Mouse (Mus musculus) gastrocnemius, postnatal 4 days (tissue): ENCODE data around the gene Ank. TPM values are rescaled to one million over a fixed set of nuclear protein-coding genes. Genes with fewer than 3 reads are reported as not detected.

ENCODE experiments used
- DNase-seq, 2 experiments: peaks; one replicate each; pipeline ENCODE4 v3.0.0; 2021 to 2022; ENCODE audit warnings: low spot score in 2 of 2, mixed read lengths in 2 of 2
- microRNA-seq: library from miRNA; unstranded; fragments of <30 nt; microRNA quantifications from one replicate; pipeline ENCODE4 v1.2.0, GENCODE M21; 2021
- total RNA-seq, 2 experiments: library from RNA; stranded (reverse); gene quantifications; 2 replicates each; pipeline ENCODE4 v1.2.3; 2021

The Ank gene
- total RNA-seq, 2 experiments from 2014 or later: 21.5 to 26.0 TPM

DNA sequence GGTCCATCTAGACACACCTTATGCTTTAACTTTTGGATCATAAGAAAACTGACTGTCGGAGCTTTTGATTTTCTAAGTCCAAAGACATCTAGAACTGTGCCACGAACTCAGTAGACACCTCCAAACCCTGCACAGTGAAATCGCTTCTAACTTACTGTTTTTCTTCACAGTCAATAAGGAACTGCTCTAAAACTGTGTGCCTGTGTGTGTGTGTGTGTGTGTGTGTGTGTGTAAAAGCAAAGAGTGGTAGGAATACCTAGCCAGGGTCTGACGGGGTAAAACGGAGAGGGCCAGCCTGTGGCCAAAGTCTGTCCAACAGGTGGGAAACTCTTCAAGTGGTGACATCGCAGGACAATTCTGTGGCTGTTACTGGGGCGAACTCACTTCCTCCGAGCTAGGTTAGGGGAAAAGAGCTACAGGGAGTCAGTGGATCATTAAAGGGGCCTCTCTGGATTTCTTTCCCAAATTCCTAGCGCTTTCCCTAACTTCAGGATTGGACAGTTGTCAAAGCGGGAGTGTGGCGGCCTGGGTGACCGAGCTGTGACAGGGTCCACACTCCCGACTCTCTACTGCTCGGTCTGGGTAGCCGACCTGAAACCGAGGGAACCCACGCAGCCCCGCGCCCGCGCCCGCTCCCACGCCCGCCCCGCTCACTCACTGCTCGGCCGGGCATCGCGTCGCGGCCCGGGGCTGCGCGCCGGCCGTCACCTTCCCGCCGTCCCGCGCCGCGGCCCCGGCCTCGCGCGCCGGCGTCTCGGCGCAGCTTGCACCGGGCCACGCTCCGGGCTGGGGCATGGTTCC is 163.5 kb downstream of the Ank start:
- DNase-seq: peak; percentile 20 to 28

DNA sequence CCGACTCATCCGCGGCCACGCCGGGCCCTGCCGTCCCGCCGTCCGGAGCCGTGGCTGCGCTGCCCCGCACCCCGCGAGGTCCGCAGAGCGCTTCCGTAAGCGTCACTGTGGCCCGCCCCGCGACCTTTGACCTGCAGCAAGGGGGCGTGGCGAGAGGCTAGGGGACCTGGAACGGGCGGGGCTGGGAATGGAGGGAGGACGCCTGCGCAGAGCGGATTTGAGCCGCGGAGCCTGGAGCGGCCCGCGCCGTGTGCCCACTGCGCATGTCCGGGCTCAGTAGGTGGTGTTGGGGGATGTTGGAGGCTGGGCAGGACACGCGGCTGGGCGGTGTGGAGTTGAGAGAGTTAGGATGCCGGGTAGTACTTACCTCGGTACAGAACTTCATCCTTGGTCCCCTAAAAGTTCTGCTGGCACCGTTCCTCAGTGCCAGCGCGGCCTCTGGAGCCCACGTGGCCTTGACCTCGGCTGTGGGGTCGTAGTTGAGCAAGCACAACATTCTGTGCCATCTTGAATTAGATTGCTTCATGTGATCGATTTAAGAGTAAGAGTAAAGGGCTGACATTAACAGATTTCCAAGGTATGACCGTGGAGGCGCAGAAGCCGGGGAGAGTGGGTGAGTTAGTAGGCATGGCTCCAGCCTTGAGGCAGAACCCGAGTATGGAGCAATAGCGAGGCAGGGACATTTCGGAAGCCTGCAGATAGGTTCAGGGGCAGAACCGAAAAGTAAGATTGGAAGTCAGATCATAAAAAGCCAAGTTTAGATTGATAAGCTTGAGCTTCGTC is 164.3 kb downstream of the Ank start, which contains the start of gene Otulin:
Otulin (minus strand) TSS at position 93 of the 783 bp plus-strand sequence.
- peak; percentile 99 for DNase-seq

DNA sequence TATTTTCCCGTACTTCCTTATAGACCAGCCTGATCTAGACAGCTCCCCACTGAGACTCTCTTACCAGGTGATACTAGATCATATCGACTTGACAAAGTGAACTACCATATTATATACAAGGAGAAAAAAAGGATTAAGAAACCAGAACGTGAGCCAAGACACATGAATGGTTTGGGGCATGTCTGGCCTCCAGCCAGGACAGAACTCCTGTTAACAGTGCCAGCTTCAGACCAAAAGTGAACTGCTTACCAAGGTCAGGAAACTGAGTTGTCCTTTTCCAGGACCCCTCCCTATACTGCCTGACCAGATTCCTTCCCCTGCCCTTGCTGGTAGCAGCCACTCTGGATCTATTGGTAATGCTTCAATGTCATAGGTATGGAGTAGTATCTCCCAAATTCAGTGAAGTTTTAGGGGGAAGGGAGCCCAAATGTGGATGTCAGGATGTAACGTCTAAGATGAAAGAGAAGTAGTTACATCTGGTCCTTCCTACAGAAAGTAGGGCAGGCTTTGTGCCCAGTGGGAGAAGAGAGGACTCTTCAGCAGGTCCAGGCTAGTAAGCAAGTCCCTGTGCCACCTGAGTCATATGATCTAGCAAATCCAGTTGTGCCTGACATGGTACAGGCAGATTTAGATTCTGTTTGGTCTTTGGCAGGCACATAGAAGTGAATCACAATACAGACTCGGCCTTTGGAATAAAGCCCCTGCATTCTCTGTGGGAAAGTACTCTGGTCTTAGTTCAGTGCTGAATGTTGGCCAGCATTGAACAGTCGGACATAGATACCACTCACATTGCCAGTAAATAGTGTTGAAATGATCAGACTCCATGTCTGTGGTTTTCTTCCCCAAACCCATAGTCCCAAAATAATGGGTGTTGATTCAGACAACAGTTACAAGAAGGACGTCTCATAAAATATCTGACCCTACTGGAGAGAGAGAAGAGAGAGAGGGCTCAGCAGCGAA is 167.7 kb downstream of the Ank start:
- DNase-seq: no peak

DNA sequence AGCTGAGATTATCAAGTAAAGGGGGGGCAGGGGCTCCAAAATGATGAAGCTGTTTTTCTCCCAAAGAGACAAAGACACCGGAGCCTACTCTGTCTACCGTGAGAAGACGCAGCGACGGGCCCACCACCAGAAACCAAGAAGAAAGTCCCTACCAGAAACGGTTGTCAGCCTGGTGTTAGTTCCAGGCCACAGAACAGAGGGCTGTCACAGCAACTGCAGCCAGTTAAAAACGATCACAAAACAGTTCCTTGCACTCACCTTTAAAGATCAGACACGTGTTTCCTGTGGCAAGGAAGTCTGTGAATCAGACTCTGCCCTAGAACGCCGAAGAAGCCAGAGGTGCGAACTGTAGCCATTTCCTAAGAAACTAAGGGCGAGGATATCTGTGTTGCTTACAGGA is 174.7 kb downstream of the Ank start:
- no peak for DNase-seq

DNA sequence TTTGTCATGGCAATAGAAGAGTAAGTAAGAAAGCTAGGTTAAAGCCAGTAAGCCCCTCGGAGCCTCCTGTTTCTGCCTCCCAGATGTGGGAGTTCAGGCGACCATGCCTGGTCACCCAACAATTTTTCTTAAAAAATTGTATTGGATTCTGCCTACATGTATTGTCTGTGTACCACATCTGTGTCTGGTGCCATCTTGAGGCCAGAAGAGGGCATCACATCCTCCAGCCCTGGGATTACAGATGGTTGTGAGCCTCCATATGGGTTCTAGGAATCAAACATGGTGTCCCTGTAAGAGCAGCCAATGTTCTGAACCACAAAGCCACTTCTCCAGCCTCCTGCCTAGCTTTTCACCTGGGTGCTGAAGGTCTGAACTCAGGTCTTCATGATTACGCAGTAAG is 176.4 kb downstream of the Ank start:
- DNase-seq: no peak

Small RNAs within 50 kb of the gene (microRNA-seq; reads per million reads assigned to microRNA genes)
- gene Mir7117: 0.63 reads per million

Other genes starting within 250 kb of the Ank start
- gene Otulin, start 164.0 kb downstream of the Ank start, total RNA-seq: 10 to 100 TPM; 23.8 to 28.1 TPM
- gene Otulinl, start 214.9 kb downstream of the Ank start, total RNA-seq: 1 to 10 TPM; 5.5 to 6.2 TPM